Mouse (Mus musculus) retina, postnatal 7 days (tissue): ENCODE data around the gene Ush2a.

Experiments
- DNase-seq: peaks from one replicate; pipeline ENCODE4 v3.0.0-alpha.2; 2012; ENCODE audit warnings: low read depth, low spot score

Gene Ush2a

GRCm38 (mm10) chr1:188541492-188541891 is 279.7 kb downstream of the Ush2a start:
- DNase-seq = no peak

- DNase-seq = no peak
These were observed 281.5 kb downstream of the Ush2a start for GRCm38 (mm10) chr1:188543364-188543763.

- DNase-seq = no peak
These were observed 287.9 kb downstream of the Ush2a start for GRCm38 (mm10) chr1:188549686-188550085.

DNA sequence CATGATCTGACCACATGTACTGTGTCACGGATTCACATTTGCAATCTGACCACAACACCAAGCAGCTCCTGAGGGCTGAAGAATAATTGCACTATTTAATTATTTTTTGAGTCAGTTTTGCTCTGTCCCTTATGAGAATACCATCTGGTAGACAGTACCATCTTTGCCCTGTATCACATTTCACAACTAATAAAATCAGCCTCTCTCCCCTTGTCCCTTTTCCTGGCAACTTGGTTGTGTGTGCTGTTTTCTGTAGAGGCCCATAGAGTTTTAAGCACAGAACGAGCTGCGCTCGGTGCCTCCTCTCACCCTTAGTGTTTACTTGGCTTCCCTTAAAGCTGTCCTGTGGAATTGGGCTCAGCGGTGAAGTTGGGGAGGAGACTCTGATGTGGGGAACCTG is 290.0 kb downstream of the Ush2a start:
- DNase-seq = no peak

- DNase-seq = no peak
These were observed 297.1 kb downstream of the Ush2a start for GRCm38 (mm10) chr1:188558911-188559310.

- DNase-seq = no peak
These were observed 304.4 kb downstream of the Ush2a start for GRCm38 (mm10) chr1:188566229-188566628.

DNA sequence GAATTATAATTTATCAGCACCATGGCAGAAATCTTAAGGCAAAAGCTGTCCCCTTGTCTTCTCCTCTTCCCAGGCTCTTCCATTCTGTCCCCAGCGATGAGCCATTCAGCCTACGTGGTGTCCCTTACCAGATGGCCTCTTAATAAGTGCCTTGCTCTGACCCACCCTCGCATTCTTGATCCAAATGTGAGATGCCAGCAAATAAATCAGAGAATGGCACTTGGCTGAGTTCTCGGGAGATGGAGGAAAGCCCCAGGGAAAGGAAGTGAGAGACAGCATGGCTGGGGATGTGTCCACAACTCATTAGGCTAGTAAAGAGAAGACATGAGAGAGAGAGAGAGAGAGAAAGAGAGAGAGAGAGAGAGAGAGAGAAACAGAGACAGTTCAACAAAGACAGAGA is 305.7 kb downstream of the Ush2a start:
- DNase-seq = no peak

GRCm38 (mm10) chr1:188568295-188568961 is 306.6 kb downstream of the Ush2a start:
- peak; percentile 29 for DNase-seq

DNA sequence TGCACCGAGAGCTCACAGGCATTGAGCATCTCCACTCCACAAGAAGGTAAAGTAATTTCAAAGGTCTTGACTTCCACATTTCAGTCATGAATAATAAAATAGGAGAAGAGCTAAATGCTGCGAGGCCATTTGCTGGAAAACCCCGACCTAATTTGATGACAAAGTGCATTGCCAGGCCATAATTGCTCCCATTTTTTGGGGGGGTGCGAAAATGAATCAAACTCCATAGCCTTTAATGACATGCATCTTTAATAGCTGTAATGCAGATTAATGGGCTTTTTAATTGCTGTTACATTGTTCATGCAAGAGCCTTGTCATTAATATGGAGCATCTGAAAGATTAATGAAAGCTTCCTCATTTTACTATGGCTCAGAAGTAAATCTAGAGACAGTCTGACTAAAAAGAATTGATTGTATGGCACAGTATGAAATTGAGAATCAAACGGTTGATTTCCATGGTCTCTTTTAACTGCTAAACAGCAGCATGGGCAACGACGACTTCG is 314.5 kb downstream of the Ush2a start:
- no peak for DNase-seq

- DNase-seq = no peak
These were observed 315.6 kb downstream of the Ush2a start for GRCm38 (mm10) chr1:188577376-188577775.

GRCm38 (mm10) chr1:188581136-188581535 is 319.3 kb downstream of the Ush2a start:
- no peak for DNase-seq

DNA sequence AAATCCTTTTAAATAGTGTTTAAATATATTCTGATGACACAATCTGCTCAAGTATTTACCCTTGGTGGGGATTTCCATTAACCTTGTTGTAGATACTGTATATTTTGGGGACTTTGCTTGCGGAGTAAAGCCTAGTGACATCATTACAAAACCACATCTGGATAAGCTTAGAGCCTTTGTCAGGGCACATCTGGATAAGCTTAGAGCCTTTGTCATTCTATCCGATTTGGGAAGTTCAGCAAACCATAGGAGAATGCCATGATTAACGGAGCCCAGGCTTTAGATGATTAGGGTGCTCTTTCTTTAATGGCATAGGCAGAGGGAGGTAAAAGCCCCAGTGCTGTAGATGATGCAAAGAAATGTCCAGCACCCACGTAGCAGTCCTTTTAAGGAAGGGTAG is 333.4 kb downstream of the Ush2a start:
- DNase-seq = no peak

DNA sequence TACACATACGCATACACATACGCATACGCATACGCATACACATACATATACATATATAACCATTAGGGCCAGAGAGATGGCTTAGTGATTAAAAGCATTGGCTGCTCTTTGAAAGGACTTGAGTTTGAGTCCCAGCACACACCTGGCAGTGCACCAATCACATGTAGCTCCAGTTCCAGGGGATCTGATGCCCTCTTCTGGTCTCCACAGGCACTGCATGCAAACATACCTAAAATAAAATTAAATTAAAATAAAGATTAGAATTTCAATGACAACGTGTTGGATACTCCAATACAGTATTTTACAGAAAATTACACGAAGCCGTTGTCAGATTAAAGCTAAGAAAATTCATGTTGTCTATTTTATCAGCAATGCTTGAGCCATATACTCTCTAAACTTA is 336.2 kb downstream of the Ush2a start:
- DNase-seq = no peak

DNA sequence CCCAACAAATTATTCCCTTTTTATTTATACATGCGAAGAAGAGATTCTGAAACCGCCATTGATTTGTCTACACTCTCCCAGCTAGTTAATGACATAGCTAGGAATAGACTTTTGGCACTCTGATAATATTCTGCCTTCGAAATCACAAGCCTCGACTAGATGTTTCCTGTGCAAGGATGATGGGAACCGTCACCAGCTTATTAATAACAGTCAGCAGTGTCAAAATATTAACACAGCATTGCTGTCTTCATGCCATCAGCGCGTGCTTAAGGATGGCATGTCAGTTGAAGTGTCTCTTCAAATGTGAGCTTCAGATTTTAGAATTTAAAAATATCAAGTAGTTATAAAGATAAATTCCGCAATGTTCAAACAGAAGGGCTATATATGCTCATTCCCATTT is 337.3 kb downstream of the Ush2a start:
- DNase-seq = no peak

DNA sequence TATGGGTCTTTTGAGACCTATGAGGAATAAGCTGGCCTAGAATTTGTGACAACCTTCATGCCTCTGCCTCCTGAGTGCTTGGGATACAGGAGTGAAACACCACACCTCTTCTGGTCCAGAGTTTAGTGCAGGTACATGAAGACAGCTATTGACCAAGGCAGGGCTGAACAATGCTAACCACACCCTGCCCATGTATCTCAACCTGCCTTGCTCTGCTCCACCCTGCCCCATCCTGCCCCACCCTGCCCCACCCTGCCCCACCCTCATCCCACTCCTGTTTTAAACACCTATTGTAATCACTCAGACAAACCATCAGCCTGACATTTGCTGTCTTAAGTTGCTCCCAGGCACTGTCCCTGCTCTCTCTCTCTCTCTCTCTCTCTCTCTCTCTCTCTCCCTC is 344.6 kb downstream of the Ush2a start:
- DNase-seq = no peak

DNA sequence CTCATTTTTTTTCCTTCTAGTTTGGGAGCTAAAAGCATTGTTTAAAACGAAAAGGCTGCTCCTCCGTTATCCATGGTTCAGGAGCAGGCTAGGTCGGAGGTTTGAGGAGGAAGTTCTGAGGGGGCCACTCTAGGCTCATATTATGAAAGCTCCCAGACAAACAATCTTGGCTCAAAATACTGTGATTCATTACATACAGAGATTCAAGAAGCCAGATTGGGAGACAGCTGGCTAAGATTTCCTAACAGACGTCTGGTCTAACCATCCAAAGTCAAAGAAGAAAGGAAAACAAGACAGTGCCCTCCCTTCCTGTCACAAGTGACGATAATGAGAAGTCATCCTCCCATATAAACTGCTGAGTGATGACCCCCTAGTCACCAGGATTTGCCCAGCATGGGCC is 354.7 kb downstream of the Ush2a start:
- no peak for DNase-seq

DNA sequence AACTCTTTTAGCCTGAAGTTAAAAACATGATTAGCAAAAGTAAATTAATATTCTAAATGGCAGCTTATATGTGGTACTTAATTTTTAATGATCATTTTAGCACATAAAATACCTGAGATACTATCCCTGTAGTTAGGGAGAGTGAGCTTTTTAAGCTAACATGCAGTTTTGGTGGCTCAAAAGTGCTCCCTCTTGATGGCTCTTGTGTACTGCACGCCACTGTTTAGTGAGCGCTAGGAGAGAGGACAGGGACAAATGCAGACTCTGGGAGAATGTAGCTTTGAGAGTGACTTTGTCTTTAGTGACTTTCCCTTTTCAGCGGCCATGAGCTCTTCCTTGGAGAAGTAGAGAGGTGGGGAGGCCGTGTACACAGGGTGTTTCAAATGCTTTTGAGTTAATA is 371.9 kb downstream of the Ush2a start:
- DNase-seq = peak; percentile 16

- DNase-seq = no peak
These were observed 377.8 kb downstream of the Ush2a start for GRCm38 (mm10) chr1:188639666-188640065.

- DNase-seq = no peak
These were observed 381.3 kb downstream of the Ush2a start for GRCm38 (mm10) chr1:188643156-188643555.

- DNase-seq = no peak
These were observed 391.2 kb downstream of the Ush2a start for GRCm38 (mm10) chr1:188653001-188653400.

GRCm38 (mm10) chr1:188656121-188656520 is 394.3 kb downstream of the Ush2a start:
- DNase-seq = no peak

- DNase-seq = no peak
These were observed 397.3 kb downstream of the Ush2a start for GRCm38 (mm10) chr1:188659159-188659558.

DNA sequence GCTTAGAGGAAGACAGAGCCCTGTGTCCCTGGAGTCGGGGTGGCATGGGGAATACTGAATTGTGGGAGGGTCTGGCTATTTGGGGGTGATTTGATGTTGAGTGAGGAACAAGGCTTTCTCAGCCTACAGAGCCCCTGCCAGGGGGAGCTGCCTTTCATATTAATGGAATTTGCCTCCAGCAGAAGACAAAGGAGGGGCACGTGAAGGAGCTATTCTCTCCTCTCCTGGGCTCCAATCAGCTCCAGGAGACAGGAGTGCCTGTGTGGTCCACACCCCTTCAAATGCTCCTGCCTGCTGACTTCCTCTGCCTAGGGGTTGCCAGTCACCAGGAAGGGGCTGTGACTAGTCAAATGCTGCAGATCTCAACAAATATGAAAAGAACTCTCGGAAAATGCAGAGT is 398.5 kb downstream of the Ush2a start:
- DNase-seq = no peak

GRCm38 (mm10) chr1:188660882-188661281 is 399.1 kb downstream of the Ush2a start:
- DNase-seq = no peak
